Mouse (Mus musculus) limb, embryonic 15.5 days (tissue): ENCODE data around the gene Rundc3a. TPM values are rescaled to one million over a fixed set of nuclear protein-coding genes. Genes with fewer than 3 reads are reported as not detected.

ENCODE experiments used
- ATAC-seq: fragments of 200-750 bp; cut with Nextera tagmentation; 2 replicates; pipeline ENCODE4 v1.8.0; 2017; ENCODE audit warnings: low read depth, moderate TSS enrichment; ENCODE audit not compliant: insufficient number of reproducible peaks, low FRiP score, low TSS enrichment
- H3K27ac ChIP-seq: fragments of 300-500 bp; sonication (generic); 2 replicates; pipeline ENCODE4 v1.5.1; 2015; ENCODE audit warnings: moderate library complexity, mild to moderate bottlenecking, inconsistent platforms
- H3K27me3 ChIP-seq: fragments of 300-500 bp; sonication (generic); 2 replicates; pipeline ENCODE4 v1.6.1; 2015; ENCODE audit warnings: inconsistent platforms
- H3K36me3 ChIP-seq: fragments of 300-500 bp; sonication (generic); 2 replicates; pipeline ENCODE4 v1.6.1; 2015; ENCODE audit warnings: inconsistent platforms
- H3K4me1 ChIP-seq: fragments of 300-500 bp; sonication (generic); 2 replicates; pipeline ENCODE4 v1.6.1; 2015; ENCODE audit warnings: inconsistent platforms
- H3K4me2 ChIP-seq: fragments of 300-500 bp; sonication (generic); 2 replicates; pipeline ENCODE4 v1.6.1; 2015; ENCODE audit warnings: mild to moderate bottlenecking, inconsistent platforms
- H3K4me3 ChIP-seq: fragments of 300-500 bp; sonication (generic); 2 replicates; pipeline ENCODE4 v1.5.1; 2015; ENCODE audit warnings: mild to moderate bottlenecking, inconsistent platforms
- H3K9ac ChIP-seq: fragments of 300-500 bp; sonication (generic); 2 replicates; pipeline ENCODE4 v1.6.1; 2015; ENCODE audit warnings: inconsistent platforms
- H3K9me3 ChIP-seq: fragments of 300-500 bp; sonication (generic); 2 replicates; pipeline ENCODE4 v1.6.1; 2016; ENCODE audit warnings: inconsistent platforms
- WGBS: fragments of 180-500 bp; shearing (Covaris S2); methylation state at CpG from one replicate; pipeline ENCODE4 v1.1.7; 2015; 5-methylcytosine and 5-hydroxymethylcytosine counted together
- polyA plus RNA-seq: library from polyadenylated mRNA; unstranded; fragments of >200 nt; fragmentation: Nextera tagmentation; extraction: Ambion mirVana; gene quantifications from 2 replicates; pipeline ENCODE4 v1.2.1, GENCODE M21; 2015

Rundc3a gene
- polyA plus RNA-seq, 1 experiment from 2014 or later = 1.2 TPM

DNA sequence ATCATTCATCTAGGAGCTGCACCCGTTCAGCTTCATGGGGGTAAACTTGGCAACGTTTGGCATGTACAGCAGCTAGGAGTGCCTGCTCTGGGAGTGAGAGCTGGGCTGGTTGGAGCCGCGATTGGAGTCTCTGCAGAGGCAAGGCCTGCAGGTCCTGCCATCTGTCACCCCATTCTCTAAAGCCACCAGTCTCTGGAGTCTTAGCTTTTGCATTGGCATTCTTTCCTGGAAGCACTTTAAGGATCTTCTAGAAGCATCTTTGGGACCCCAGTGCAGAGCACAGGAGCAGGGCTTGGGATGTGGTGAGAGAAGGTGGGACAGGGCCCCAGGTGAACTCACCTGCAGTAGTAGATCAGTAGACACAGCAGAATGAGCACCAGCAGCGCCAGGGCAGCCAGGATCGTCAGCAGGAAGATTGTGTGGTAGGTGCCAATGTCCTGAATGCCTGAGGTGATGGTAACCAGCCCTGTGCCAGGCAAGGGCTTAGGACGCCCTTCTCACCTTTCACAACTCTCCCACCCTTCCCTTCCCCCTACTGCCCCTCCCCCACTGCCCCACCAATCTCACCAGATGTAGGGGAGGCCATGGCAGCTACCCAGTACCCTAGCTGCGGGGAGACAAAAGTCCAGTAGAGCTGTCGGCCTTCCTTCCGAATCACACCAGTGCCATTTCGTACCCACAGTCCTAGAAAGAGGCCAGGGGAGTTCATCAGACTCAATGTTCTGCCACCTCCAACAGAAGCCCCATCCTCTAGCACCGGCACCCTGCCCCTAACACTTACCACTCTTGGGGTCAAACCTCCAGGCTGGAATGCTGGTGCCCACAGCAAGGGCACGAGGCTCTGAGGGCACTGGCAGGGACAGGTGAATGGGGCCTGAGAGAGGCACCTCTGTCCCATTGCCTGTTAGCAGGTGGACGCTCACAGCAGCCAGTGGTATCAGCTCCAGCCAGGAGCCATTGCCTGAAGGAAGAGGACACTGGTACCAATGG is 46.2 kb downstream of the Rundc3a start:
- 79% methylated on average over 14 of the region's 14 CpGs for WGBS
- no peak overlapping the region for H3K4me2 ChIP-seq
- H3K9ac ChIP-seq = no peak overlapping the region

DNA sequence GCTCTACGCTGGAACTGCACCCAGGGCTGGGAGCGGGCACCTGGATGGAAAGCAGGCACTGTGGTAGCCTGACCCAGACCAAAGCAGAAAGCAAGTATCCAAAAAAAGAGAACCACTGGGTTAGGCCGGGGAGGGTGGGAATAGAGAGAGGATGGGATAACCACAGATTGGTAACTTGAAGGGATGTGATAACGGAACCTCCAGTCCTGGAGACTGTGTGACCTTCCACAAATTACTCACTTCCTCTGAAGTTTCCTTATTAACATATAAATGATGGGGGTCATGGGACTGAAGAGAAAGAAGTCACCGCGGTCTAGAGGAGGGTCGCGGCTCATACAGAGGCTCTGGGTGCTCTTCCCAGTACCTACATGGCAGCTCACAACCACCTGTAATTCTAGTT is 47.1 kb downstream of the Rundc3a start:
- Histone ChIP-seq H3K36me3 (peaks cover 63% of the 10 kb centered on the region), H3K4me1 (peaks cover 34% of the 10 kb centered on the region), H3K27ac (no peak overlapping the region), H3K9me3 (no peaks in the 10 kb centered on the region), H3K4me3 (no peak overlapping the region), H3K9ac (no peak overlapping the region), H3K27me3 (peaks cover 8% of the 10 kb centered on the region), H3K4me2 (no peak overlapping the region)
- WGBS = 89% methylated on average over 8 of the region's 8 CpGs
- ATAC-seq = no peak

More for the DNA sequence above, 46.2 kb downstream of the Rundc3a start:
- no peak for ATAC-seq
- peaks cover 26% of the 10 kb centered on the region for H3K4me1 ChIP-seq
- no peaks in the 10 kb centered on the region for H3K9me3 ChIP-seq
- H3K36me3 ChIP-seq = peaks cover 71% of the 10 kb centered on the region
- no peak overlapping the region for H3K27ac ChIP-seq
- no peak overlapping the region for H3K4me3 ChIP-seq
- H3K27me3 ChIP-seq = peaks cover 8% of the 10 kb centered on the region

DNA sequence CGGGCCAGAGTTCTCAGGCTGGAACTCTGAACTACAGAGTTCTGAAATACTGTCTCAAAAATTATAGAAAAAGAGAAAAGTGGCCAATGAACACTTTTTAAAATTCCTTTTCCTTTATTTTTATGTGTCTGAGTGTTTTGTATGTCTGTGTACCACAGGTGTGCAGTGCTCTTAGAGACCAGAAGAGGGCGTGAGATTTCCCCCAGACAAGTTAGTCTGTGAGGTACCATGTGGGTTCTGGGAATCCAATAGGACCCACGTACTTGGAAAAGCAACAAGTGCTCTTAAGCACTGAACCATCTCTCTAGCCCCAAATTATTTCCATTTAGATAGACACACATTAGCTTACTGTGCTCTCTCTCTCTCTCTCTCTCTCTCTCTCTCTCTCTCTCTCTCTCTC is 48.2 kb downstream of the Rundc3a start:
- no peak overlapping the region for H3K9ac ChIP-seq
- no peak overlapping the region for H3K4me3 ChIP-seq
- no peaks in the 10 kb centered on the region for H3K9me3 ChIP-seq
- peaks cover 52% of the 10 kb centered on the region for H3K36me3 ChIP-seq
- no peak overlapping the region for H3K4me2 ChIP-seq
- 84% methylated on average over 3 of the region's 3 CpGs for WGBS
- no peak for ATAC-seq
- peaks cover 8% of the 10 kb centered on the region for H3K27me3 ChIP-seq
- no peak overlapping the region for H3K27ac ChIP-seq
- H3K4me1 ChIP-seq = peaks cover 46% of the 10 kb centered on the region

GRCm38 (mm10) chr11:102442089-102442488 is 48.9 kb downstream of the Rundc3a start:
- Histone ChIP-seq H3K9ac (no peak overlapping the region), H3K27me3 (peaks cover 8% of the 10 kb centered on the region), H3K4me1 (peaks cover 46% of the 10 kb centered on the region), H3K36me3 (peaks cover 49% of the 10 kb centered on the region), H3K4me2 (no peak overlapping the region), H3K9me3 (no peaks in the 10 kb centered on the region), H3K27ac (no peak overlapping the region), H3K4me3 (no peak overlapping the region)
- no peak for ATAC-seq
- WGBS = 77% methylated on average over 6 of the region's 6 CpGs

- H3K4me3 ChIP-seq = no peak overlapping the region
- ATAC-seq = no peak
- H3K9me3 ChIP-seq = no peaks in the 10 kb centered on the region
- no peak overlapping the region for H3K4me2 ChIP-seq
- H3K27ac ChIP-seq = no peak overlapping the region
- WGBS = 69% methylated on average over 12 of the region's 12 CpGs
- peaks cover 13% of the 10 kb centered on the region for H3K27me3 ChIP-seq
- H3K36me3 ChIP-seq = peaks cover 47% of the 10 kb centered on the region
- peaks cover 43% of the 10 kb centered on the region for H3K4me1 ChIP-seq
- no peak overlapping the region for H3K9ac ChIP-seq
Measured at GRCm38 (mm10) chr11:102443740-102444139, 50.5 kb downstream of the Rundc3a start.

DNA sequence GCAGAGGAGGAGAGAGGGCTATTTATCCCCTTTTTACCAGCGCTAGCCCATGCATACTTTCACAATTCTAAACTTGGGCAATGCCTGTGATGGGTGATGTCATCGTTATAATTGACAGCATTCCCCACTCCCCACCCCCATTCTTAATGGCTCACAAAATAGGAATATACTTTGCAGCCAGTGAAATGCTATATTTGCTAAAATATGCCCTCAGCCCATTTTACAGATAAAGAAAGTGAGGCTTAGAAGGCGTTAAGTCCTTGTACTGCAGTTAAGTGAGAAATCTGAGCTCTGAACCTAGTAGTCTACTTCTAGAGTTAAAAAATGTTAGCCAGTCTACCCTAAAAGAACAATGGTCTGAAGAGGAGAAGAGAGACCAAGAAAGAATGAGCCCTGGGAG is 51.1 kb downstream of the Rundc3a start:
- no peak overlapping the region for H3K9ac ChIP-seq
- H3K27ac ChIP-seq = no peak overlapping the region
- H3K4me1 ChIP-seq = peaks cover 43% of the 10 kb centered on the region
- no peaks in the 10 kb centered on the region for H3K9me3 ChIP-seq
- peaks cover 41% of the 10 kb centered on the region for H3K36me3 ChIP-seq
- ATAC-seq = no peak
- H3K4me2 ChIP-seq = no peak overlapping the region
- WGBS = 83% methylated on average over 3 of the region's 3 CpGs
- H3K27me3 ChIP-seq = peaks cover 9% of the 10 kb centered on the region
- H3K4me3 ChIP-seq = no peak overlapping the region

- Histone ChIP-seq H3K4me1 (peaks cover 43% of the 10 kb centered on the region), H3K27ac (no peak overlapping the region), H3K4me3 (0 out of 2 replicates have a peak overlapping the region, but pooled peaks have one; percentile 96), H3K9me3 (no peaks in the 10 kb centered on the region), H3K4me2 (no peak overlapping the region; the same call in 1 of the 2 replicates), H3K27me3 (peaks cover 5% of the 10 kb centered on the region; the same call in 1 of the 2 replicates), H3K9ac (no peak overlapping the region), H3K36me3 (peaks cover 37% of the 10 kb centered on the region)
- 15% methylated on average over 6 of the region's 6 CpGs for WGBS
- no peak for ATAC-seq
Measured at GRCm38 (mm10) chr11:102444781-102445180, 51.6 kb downstream of the Rundc3a start.

DNA sequence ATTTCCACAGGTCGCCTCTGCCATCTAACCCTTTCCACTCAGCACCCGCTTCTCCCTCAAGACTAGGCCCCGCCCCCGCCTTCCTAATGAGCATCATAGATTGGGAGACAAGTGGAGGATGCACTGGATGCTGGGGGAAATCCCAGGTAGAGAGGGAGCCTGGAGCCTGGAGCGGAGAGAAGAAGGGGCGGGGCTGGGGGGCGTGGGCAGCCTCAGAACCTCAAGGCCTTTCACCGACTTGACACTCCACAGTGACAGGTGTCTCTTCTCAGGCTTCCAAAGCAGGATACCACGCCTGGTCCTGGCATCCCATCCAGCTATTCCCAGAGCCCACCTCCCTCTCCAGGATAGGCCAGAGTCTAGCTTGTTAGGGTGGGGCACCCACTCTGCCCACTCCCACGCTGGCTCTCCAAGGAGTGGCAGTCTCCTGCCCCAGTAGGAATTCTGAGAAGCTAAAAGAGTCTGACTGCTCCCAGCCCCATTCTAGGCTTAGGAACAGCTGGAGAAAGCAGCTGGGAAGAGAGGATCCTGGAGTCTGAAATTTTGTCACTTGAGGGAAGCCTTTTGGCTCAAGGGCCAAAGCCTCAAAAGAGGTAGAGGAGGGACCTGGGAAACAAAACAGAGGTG is 52.2 kb downstream of the Rundc3a start:
- peak; percentile 64 for ATAC-seq
- Histone ChIP-seq H3K4me2 (peak overlapping the region; percentile 78), H3K4me3 (peak overlapping the region; percentile 96), H3K9me3 (no peaks in the 10 kb centered on the region), H3K4me1 (peaks cover 43% of the 10 kb centered on the region), H3K27ac (peak overlapping the region; percentile 96), H3K27me3 (peaks cover 8% of the 10 kb centered on the region; the same call in 1 of the 2 replicates), H3K36me3 (peaks cover 32% of the 10 kb centered on the region), H3K9ac (no peak overlapping the region)
- 17% methylated on average over 10 of the region's 10 CpGs for WGBS

GRCm38 (mm10) chr11:102445891-102446361 is 52.7 kb downstream of the Rundc3a start:
- Histone ChIP-seq H3K36me3 (peaks cover 28% of the 10 kb centered on the region), H3K27ac (peak overlapping the region; percentile 96), H3K27me3 (peaks cover 11% of the 10 kb centered on the region; the same call in 1 of the 2 replicates), H3K4me1 (peaks cover 43% of the 10 kb centered on the region), H3K9me3 (no peaks in the 10 kb centered on the region), H3K4me3 (peak overlapping the region; percentile 96), H3K9ac (peak overlapping the region; percentile 99; the same call in 1 of the 2 replicates), H3K4me2 (peak overlapping the region; percentile 78)
- no peak for ATAC-seq
- WGBS = 5% methylated on average over 7 of the region's 7 CpGs

- Histone ChIP-seq H3K36me3 (peaks cover 19% of the 10 kb centered on the region), H3K27ac (peak overlapping the region; percentile 96), H3K4me1 (peaks cover 43% of the 10 kb centered on the region), H3K4me2 (peak overlapping the region; percentile 78), H3K4me3 (peak overlapping the region; percentile 96), H3K9me3 (no peaks in the 10 kb centered on the region), H3K27me3 (peaks cover 11% of the 10 kb centered on the region; the same call in 1 of the 2 replicates), H3K9ac (peak overlapping the region; percentile 99)
- WGBS = under 1% methylated on average over 46 of the region's 49 CpGs
- ATAC-seq = no peak
Measured at GRCm38 (mm10) chr11:102446581-102447461, 53.6 kb downstream of the Rundc3a start.

DNA sequence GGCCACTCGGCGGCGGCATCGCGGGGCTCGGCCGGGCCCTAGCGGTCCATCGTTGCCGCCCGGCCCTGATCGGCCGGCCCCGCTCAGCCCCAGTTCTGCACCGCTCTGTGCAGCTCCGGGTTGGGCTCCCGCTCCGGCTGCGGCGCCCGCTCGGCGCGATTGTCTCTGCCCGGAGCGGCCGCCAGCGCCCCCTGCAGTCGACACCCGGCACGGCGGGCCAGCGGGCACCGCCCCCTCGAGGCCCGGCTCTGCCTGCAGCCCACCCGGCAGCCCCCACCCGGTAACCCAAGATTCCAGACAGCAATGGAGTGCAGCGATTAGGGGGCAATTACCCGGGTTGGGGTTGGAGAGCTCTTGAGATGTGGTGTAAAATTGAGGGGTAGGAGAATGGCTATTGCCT is 54.3 kb downstream of the Rundc3a start, which contains the start of gene Fam171a2:
TSS of gene Fam171a2 (minus strand) at position 186 of the 400 bp plus-strand sequence.
- Histone ChIP-seq H3K4me2 (peak within 1 kb of the TSS; percentile 78), H3K4me1 (peaks cover 43% of the 10 kb centered on the region), H3K4me3 (peak within 1 kb of the TSS; percentile 96), H3K27ac (peak within 1 kb of the TSS; percentile 96), H3K9ac (peak within 1 kb of the TSS; percentile 99), H3K9me3 (no peaks in the 10 kb centered on the region), H3K36me3 (peaks cover 13% of the 10 kb centered on the region), H3K27me3 (peaks cover 11% of the 10 kb centered on the region; the same call in 1 of the 2 replicates)
- ATAC-seq = peak; percentile 53; the same call in 1 of the 2 replicates
- under 1% methylated on average over 31 of the region's 40 CpGs for WGBS
